In genomic region chr14:99745209-99745608, GRCm38 (mm10) we compare ENCODE assay signal across 17 mouse cellular contexts.
DNase-seq lines count a peak whose midpoint lies in the region; ATAC-seq and TF ChIP-seq lines count a peak whose summit lies in the region.
"Had no signal": no experiment of that assay in that cellular context is flagged by ENCODE, and none has a peak within 500 bp of the region (broad histone marks: within the 10 kb centered on the region; RNA-seq: fewer than 3 reads in every experiment).

No protein-coding gene starts in this region.

- no peak for DNase-seq in kidney, postnatal 0 days (ENCODE audit: low spot score)
- no peak for DNase-seq in kidney, adult 8-10 months
- DNase-seq in lung, postnatal 36 days: peak; percentile 50
- DNase-seq in lung, postnatal 10 days: no peak
- peak; percentile 71 for DNase-seq in NIH3T3 (ENCODE audit: low read depth)
- DNase-seq in neural tube, embryonic 10.5 days (ENCODE audit: extremely low spot score, low spot score): no peak
- DNase-seq: cerebellum, adult 11 months; gastrocnemius, postnatal 25 days; heart, postnatal 4 days; kidney, adult 18-20 months; right cerebral cortex, postnatal 4 days; thymus, postnatal 36 days had no signal

- 65% methylated on average over 7 of the region's 7 CpGs for WGBS in kidney, postnatal 0 days
- WGBS in intestine, postnatal 0 days: 47% methylated on average over 7 of the region's 7 CpGs
- WGBS in hindbrain, embryonic 13.5 days: 78% methylated on average over 7 of the region's 7 CpGs

- H3K4me3 ChIP-seq in kidney, postnatal 0 days (replicated peaks; ENCODE audit: low read depth, low read length): no peak overlapping the region
- no peak overlapping the region for H3K4me3 ChIP-seq in intestine, postnatal 0 days (ENCODE audit: low read depth, low read length)
- H3K4me3 ChIP-seq in hindbrain, embryonic 13.5 days: no peak overlapping the region
- H3K4me3 ChIP-seq: heart, embryonic 10.5 days had no signal

- no peak overlapping the region for H3K9ac ChIP-seq in kidney, postnatal 0 days (ENCODE audit: low read depth, low read length)
- no peak overlapping the region for H3K9ac ChIP-seq in intestine, postnatal 0 days (ENCODE audit: low read depth, low read length)
- no peak overlapping the region for H3K9ac ChIP-seq in hindbrain, embryonic 13.5 days
- H3K9ac ChIP-seq: liver, embryonic 14.5 days had no signal

- no peak for ATAC-seq in kidney, postnatal 0 days (replicated peaks; ENCODE audit: low FRiP score, low read depth)
- 0 out of 2 replicates have a peak, but pooled peaks have one; percentile 10 for ATAC-seq in intestine, postnatal 0 days
- ATAC-seq in hindbrain, embryonic 13.5 days (ENCODE audit: low FRiP score): no peak
- ATAC-seq: forebrain, embryonic 16.5 days had no signal

- H3K27ac ChIP-seq in kidney, postnatal 0 days: no peak overlapping the region
- no peak overlapping the region for H3K27ac ChIP-seq in intestine, postnatal 0 days (ENCODE audit: low read depth, low read length)
- H3K27ac ChIP-seq in hindbrain, embryonic 13.5 days: no peak overlapping the region
- H3K27ac ChIP-seq: heart, embryonic 10.5 days; liver, embryonic 14.5 days had no signal

- H3K4me2 ChIP-seq in kidney, postnatal 0 days (ENCODE audit: low read length): no peak overlapping the region
- H3K4me2 ChIP-seq in intestine, postnatal 0 days (replicated peaks; ENCODE audit: low read depth): no peak overlapping the region
- H3K4me2 ChIP-seq in hindbrain, embryonic 13.5 days: no peak overlapping the region

- H3K4me1 ChIP-seq in kidney, postnatal 0 days (replicated peaks; ENCODE audit: insufficient read depth, low read length): no peaks in the 10 kb centered on the region; the same call in 1 of the 2 replicates
- no peaks in the 10 kb centered on the region for H3K4me1 ChIP-seq in intestine, postnatal 0 days (replicated peaks; ENCODE audit: control insufficient read depth, insufficient read depth, low read length)
- peaks cover 21% of the 10 kb centered on the region for H3K4me1 ChIP-seq in hindbrain, embryonic 13.5 days (replicated peaks)
- H3K4me1 ChIP-seq: heart, embryonic 10.5 days had no signal

- peak; percentile 51 for TF ChIP-seq CTCF in kidney, postnatal 0 days (IDR thresholded peaks at IDR 0.05; ENCODE audit: low read depth)
- peak; percentile 63 for TF ChIP-seq CTCF in intestine, postnatal 0 days (IDR thresholded peaks at IDR 0.05; ENCODE audit: low read depth)

- no peaks in the 10 kb centered on the region for H3K9me3 ChIP-seq in kidney, postnatal 0 days (replicated peaks; ENCODE audit: low read length)
- H3K9me3 ChIP-seq in intestine, postnatal 0 days (ENCODE audit: control insufficient read depth): no peaks in the 10 kb centered on the region
- no peaks in the 10 kb centered on the region for H3K9me3 ChIP-seq in hindbrain, embryonic 13.5 days
- H3K9me3 ChIP-seq: heart, embryonic 10.5 days had no signal

- H3K27me3 ChIP-seq in kidney, postnatal 0 days (ENCODE audit: insufficient read depth, low read length): no peaks in the 10 kb centered on the region
- H3K27me3 ChIP-seq in intestine, postnatal 0 days (replicated peaks; ENCODE audit: control insufficient read depth, insufficient read depth, low read length): no peaks in the 10 kb centered on the region
- H3K27me3 ChIP-seq in hindbrain, embryonic 13.5 days: no peaks in the 10 kb centered on the region

- H3K36me3 ChIP-seq in kidney, postnatal 0 days (ENCODE audit: insufficient read depth, low read length): no peaks in the 10 kb centered on the region
- no peaks in the 10 kb centered on the region for H3K36me3 ChIP-seq in intestine, postnatal 0 days (ENCODE audit: control insufficient read depth, insufficient read depth)
- no peaks in the 10 kb centered on the region for H3K36me3 ChIP-seq in hindbrain, embryonic 13.5 days
- H3K36me3 ChIP-seq: heart, embryonic 10.5 days had no signal

Comparison
In these comparisons a context has a peak if more than half of its experiments do, and no peak if none do; other contexts are left out.
1. DNase-seq: peak in lung, postnatal 36 days (single experiment) and NIH3T3 (single experiment); none in kidney, postnatal 0 days (single experiment), kidney, adult 8-10 months (0 of 2), lung, postnatal 10 days (single experiment) and neural tube, embryonic 10.5 days (single experiment).